Mouse (Mus musculus) embryonic facial prominence, embryonic 11.5 days (tissue): ENCODE results near the gene Aco2. TPM values are rescaled to one million over a fixed set of nuclear protein-coding genes. Genes with fewer than 3 reads are reported as not detected.

Source experiments
- ATAC-seq: fragments of 200-750 bp; cut with Nextera tagmentation; replicated peaks from 2 replicates; pipeline ENCODE4 v1.8.0; 2017; ENCODE audit warnings: low read depth; ENCODE audit not compliant: insufficient number of reproducible peaks, low FRiP score, low TSS enrichment
- DNase-seq: peaks from one replicate; pipeline ENCODE4 v3.0.0-alpha.2; 2015; ENCODE audit warnings: low spot score
- H3K27ac ChIP-seq: fragments of 300-500 bp; sonication (generic); replicated peaks from 2 replicates; pipeline ENCODE4 v1.5.1; 2014; ENCODE audit warnings: mild to moderate bottlenecking, low read depth, low read length, control low read depth
- H3K27me3 ChIP-seq: fragments of 300-500 bp; sonication (generic); 2 replicates; pipeline ENCODE4 v1.6.1; 2014; ENCODE audit warnings: mild to moderate bottlenecking, low read length, moderate library complexity, mixed read lengths; ENCODE audit not compliant: control insufficient read depth, insufficient read depth
- H3K36me3 ChIP-seq: fragments of 300-500 bp; sonication (generic); replicated peaks from 2 replicates; pipeline ENCODE4 v1.6.1; 2014; ENCODE audit warnings: low read depth, mild to moderate bottlenecking, low read length, moderate library complexity, mixed read lengths; ENCODE audit not compliant: control insufficient read depth, insufficient read depth
- H3K4me1 ChIP-seq: fragments of 300-500 bp; sonication (generic); 2 replicates; pipeline ENCODE4 v1.6.1; 2014; ENCODE audit warnings: low read length, mixed read lengths; ENCODE audit not compliant: control insufficient read depth, insufficient read depth
- H3K4me2 ChIP-seq: fragments of 300-500 bp; sonication (generic); 2 replicates; pipeline ENCODE4 v1.6.1; 2014; ENCODE audit warnings: low read depth, mild to moderate bottlenecking, control low read depth, low read length, moderate library complexity
- H3K4me3 ChIP-seq: fragments of 300-500 bp; sonication (generic); 2 replicates; pipeline ENCODE4 v1.5.1; 2014; ENCODE audit warnings: low read depth, low read length, control low read depth
- H3K9ac ChIP-seq: fragments of 300-500 bp; sonication (generic); replicated peaks from 2 replicates; pipeline ENCODE4 v1.6.1; 2014; ENCODE audit warnings: mild to moderate bottlenecking, control low read depth, low read length
- H3K9me3 ChIP-seq: fragments of 300-500 bp; sonication (generic); replicated peaks from 2 replicates; pipeline ENCODE4 v1.6.1; 2016; ENCODE audit warnings: mild to moderate bottlenecking, low read length, inconsistent platforms, mixed read lengths; ENCODE audit not compliant: control insufficient read depth
- WGBS: fragments of 180-500 bp; shearing (Covaris S2); extraction: QIAGEN DNeasy Blood & Tissue Kit; methylation state at CpG from one replicate; pipeline ENCODE4 v1.1.7; 2014; 5-methylcytosine and 5-hydroxymethylcytosine counted together
- polyA plus RNA-seq: library from polyadenylated mRNA; unstranded; fragments of >200 nt; fragmentation: Nextera tagmentation; extraction: Ambion mirVana; gene quantifications from 2 replicates; pipeline ENCODE4 v1.2.1, GENCODE M21; 2014

Gene Aco2
- polyA plus RNA-seq, 1 experiment from 2014 or later = 144 TPM

DNA sequence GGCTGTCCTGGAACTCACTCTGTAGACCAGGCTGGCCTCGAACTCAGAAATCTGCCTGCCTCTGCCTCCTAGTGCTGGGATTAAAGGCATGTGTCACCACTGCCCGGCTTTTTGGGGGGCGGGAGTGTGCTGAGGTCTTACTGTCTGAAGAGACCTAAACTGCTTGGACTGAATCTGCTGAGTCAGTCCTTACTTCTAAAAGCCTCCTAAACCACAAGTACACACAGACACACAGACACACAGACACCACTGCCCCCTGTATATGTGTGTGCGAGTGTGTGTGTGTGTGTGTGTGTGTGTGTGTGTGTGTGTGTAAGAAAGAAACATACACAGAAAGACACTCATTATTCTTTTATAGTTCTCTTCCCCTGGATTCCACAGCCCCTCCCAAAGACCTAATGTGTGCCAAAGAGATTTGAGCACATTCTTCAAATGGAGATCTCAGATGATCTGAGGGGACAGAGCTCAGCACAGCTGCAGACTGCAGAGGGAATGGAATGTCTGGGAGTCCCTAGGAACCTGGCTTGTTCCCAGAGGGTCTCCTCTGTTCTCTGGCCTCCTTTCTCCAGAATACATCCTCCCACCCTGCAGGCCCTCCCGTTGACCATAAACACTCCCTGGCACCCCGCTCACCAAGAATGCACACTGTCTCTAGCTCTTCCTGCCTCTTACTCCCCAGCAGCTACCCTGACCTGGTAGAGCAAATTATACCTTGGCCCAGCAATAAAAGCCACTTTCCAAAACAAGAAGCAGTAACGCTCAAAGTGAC is 63.9 kb downstream of the Aco2 start:
- H3K4me1 ChIP-seq = peaks cover 5% of the 10 kb centered on the region
- H3K36me3 ChIP-seq = no peaks in the 10 kb centered on the region
- H3K4me3 ChIP-seq = peak overlapping the region; percentile 44
- no peak overlapping the region for H3K27ac ChIP-seq
- WGBS = 51% methylated on average over 7 of the region's 7 CpGs
- H3K27me3 ChIP-seq = no peaks in the 10 kb centered on the region; the same call in 1 of the 2 replicates
- peak overlapping the region; percentile 86 for H3K4me2 ChIP-seq
- H3K9ac ChIP-seq = peak overlapping the region; percentile 65
- 0 out of 2 replicates have a peak, but pooled peaks have one; percentile 5 for ATAC-seq
- H3K9me3 ChIP-seq = no peaks in the 10 kb centered on the region
- DNase-seq = no peak

- H3K27ac ChIP-seq = no peak within 1 kb of the TSS
- 0% methylated on average over 12 of the region's 12 CpGs for WGBS
These were observed 64.6 kb downstream of the Aco2 start, which contains the start of gene Csdc2 for GRCm38 (mm10) chr15:81936679-81937078. TSS of gene Csdc2 (plus strand) at chr15:81936759.

DNA sequence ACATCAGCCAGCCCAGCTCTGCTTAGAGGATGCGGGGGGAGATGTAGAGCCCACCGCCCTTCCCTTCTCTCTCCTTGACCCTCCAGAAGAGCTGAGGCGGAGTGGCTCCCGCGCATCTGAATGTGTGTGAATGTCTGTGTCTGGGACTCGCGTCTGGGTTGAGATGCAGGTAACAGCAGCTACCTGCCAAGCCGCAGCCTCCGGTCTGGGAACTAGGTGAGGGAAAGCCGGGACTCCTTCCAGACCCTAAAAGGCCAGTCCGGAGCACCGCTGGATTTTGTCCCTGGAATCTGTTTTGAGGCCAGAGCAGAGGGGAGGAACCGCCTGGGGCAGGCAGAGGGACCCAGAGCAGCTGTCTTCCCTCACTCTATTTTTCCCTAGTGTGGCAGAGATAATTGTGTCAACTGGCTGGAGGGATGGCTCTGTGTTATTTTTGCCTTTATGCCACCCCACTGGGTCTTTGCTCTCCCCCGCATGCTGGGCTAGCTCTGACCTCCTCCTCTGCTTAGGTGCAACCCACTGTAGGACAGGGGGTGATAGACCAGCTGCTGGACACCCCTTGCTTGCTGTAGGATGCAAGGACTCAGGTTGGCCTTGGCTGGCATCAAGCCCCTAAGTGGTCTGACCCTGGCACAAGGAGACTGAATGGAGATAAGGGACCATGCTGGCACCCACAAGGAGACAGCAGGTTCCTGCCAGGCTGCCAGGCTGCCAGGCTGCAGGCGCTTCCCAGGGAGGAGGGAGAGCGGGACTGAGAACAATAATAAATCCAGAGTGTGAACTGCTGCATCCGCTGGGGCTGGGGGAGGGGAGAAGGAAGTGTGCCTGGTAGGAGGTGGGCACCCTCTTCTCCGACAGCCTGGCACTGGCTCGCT is 65.2 kb downstream of the Aco2 start:
- ATAC-seq (no peak; the same call in 1 of the 2 replicates), DNase-seq (no peak)
- H3K9me3 ChIP-seq = no peaks in the 10 kb centered on the region
- no peaks in the 10 kb centered on the region for H3K36me3 ChIP-seq
- WGBS = 8% methylated on average over 17 of the region's 19 CpGs
- H3K4me2 ChIP-seq = peak overlapping the region; percentile 86
- no peak overlapping the region for H3K27ac ChIP-seq
- peak overlapping the region; percentile 65 for H3K9ac ChIP-seq
- peaks cover 5% of the 10 kb centered on the region for H3K4me1 ChIP-seq
- H3K4me3 ChIP-seq = peak overlapping the region; percentile 44
- H3K27me3 ChIP-seq = no peaks in the 10 kb centered on the region; the same call in 1 of the 2 replicates

More at GRCm38 (mm10) chr15:81936679-81937078, 64.6 kb downstream of the Aco2 start, which contains the start of gene Csdc2:
- H3K9ac ChIP-seq = peak within 1 kb of the TSS; percentile 65
- H3K9me3 ChIP-seq = no peaks in the 10 kb centered on the region
- peak; percentile 76 for DNase-seq
- no peaks in the 10 kb centered on the region for H3K36me3 ChIP-seq
- ATAC-seq = peak; percentile 63
- no peaks in the 10 kb centered on the region; the same call in 1 of the 2 replicates for H3K27me3 ChIP-seq
- peaks cover 5% of the 10 kb centered on the region for H3K4me1 ChIP-seq
- peak within 1 kb of the TSS; percentile 86 for H3K4me2 ChIP-seq
- H3K4me3 ChIP-seq = peak within 1 kb of the TSS; percentile 44

DNA sequence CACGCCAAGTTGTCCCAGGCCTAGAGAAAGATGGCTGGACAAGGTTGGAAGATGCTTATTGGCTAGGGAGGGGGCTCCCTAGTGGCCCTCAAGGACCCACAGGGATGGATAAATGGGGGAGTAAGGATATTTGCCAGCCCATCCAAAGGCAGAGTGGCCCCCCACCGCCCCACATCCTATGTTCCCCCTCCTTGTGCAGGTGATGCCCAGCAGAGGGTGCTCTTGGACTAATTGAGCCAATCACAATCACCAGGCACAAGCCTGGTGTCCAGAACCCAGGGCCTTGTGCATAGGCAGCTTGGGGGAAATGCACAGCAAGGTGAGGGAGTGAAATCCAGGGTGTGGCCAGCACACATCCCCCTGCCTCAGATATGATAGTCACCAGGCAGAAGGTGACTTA is 66.1 kb downstream of the Aco2 start:
- Histone ChIP-seq H3K27ac (no peak overlapping the region), H3K36me3 (no peaks in the 10 kb centered on the region), H3K4me1 (peaks cover 6% of the 10 kb centered on the region), H3K9me3 (no peaks in the 10 kb centered on the region), H3K4me2 (no peak overlapping the region), H3K4me3 (no peak overlapping the region), H3K9ac (no peak overlapping the region), H3K27me3 (no peaks in the 10 kb centered on the region; the same call in 1 of the 2 replicates)
- WGBS = 26% methylated on average over 2 of the region's 2 CpGs
- ATAC-seq = no peak
- DNase-seq = peak; percentile 66

DNA sequence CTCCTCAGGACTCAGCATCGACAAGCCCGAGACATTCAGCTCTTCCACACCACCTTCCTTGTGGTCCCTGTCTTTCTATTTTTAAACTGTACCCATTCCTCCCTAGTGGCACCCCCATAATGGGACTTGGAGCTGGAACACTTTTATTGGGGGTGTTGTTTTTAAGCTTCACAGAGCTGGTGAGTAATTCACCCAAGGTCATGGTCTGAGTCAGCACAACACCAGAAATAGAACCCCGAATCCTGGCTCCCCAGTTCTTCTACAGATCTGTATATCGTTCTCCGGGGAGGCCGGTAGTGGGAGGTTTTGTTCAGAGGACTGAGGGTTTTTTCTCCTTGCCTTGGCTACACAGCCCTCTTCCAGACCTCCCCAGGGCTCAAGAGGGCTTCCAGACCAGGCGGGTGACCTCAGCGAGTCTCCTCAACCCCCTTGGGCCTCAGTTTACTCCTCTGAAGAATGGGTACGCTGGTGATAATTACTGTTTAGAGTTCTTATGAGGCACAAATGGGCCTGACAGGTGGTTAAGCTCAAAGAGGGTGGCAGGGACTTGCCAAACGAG is 67.1 kb downstream of the Aco2 start:
- peaks cover 9% of the 10 kb centered on the region for H3K4me1 ChIP-seq
- DNase-seq = no peak
- H3K9ac ChIP-seq = no peak overlapping the region
- no peaks in the 10 kb centered on the region for H3K9me3 ChIP-seq
- H3K27me3 ChIP-seq = no peaks in the 10 kb centered on the region; the same call in 1 of the 2 replicates
- WGBS = 83% methylated on average over 10 of the region's 10 CpGs
- no peak for ATAC-seq
- H3K4me3 ChIP-seq = no peak overlapping the region
- no peaks in the 10 kb centered on the region for H3K36me3 ChIP-seq
- H3K4me2 ChIP-seq = no peak overlapping the region
- no peak overlapping the region for H3K27ac ChIP-seq

GRCm38 (mm10) chr15:81939774-81940173 is 67.7 kb downstream of the Aco2 start:
- no peak for ATAC-seq
- H3K4me3 ChIP-seq = no peak overlapping the region

DNA sequence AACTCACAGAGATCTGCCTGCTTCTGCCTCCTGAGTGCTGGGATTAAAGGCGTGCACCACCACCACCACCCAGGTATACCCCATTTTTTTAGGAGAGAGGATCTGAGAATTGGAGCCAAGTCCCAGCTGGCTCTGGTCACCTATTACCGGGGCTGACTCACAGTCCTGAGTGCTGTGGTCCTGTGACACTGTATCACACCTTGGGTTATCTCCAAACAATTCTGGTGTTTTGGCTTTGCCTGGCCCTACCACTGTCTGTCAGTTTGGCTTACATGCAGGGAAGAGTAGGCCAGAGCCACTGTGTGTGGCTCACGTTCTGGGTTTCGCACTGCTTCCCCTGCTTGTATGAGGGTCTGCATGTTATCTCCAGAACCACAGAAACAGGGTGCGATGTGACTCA is 68.1 kb downstream of the Aco2 start:
- Histone ChIP-seq H3K9me3 (no peaks in the 10 kb centered on the region), H3K9ac (no peak overlapping the region), H3K4me3 (no peak overlapping the region), H3K27me3 (no peaks in the 10 kb centered on the region; the same call in 1 of the 2 replicates), H3K36me3 (no peaks in the 10 kb centered on the region), H3K4me2 (no peak overlapping the region), H3K27ac (no peak overlapping the region), H3K4me1 (peaks cover 9% of the 10 kb centered on the region)
- ATAC-seq (no peak), DNase-seq (no peak)
- 92% methylated on average over 5 of the region's 5 CpGs for WGBS

More at GRCm38 (mm10) chr15:81939774-81940173, 67.7 kb downstream of the Aco2 start:
- Histone ChIP-seq H3K36me3 (no peaks in the 10 kb centered on the region), H3K4me1 (peaks cover 9% of the 10 kb centered on the region), H3K4me2 (no peak overlapping the region), H3K27me3 (no peaks in the 10 kb centered on the region; the same call in 1 of the 2 replicates), H3K9me3 (no peaks in the 10 kb centered on the region), H3K27ac (no peak overlapping the region), H3K9ac (no peak overlapping the region)
- no peak for DNase-seq
- 85% methylated on average over 4 of the region's 4 CpGs for WGBS
